Mouse (Mus musculus): ENCODE data around the gene Efna5.

DNA sequence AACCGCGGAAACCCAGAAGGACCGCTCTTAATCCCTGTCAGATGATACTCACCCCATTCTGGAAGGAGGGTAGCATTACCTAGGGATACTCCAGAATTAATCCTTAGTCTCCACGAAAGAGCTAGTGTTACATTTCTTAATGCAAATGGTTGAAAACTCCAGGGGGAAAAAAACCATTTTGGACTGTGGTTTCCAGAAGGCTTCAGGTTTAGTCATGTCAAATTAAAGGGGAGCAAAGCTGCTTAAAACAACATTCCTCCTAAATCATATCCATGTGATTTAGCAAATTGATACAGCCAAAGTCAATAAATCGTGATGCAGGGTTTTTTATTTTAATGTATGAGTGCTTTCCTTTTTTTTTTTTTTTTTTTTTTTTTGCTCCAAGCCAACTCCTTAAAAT, 35.5 kb downstream of the Efna5 start:
- no peak for TF ChIP-seq CTCF (IDR thresholded peaks at IDR 0.05; ENCODE audit: low read depth, low read length)
- TF ChIP-seq GATA2 (IDR thresholded peaks at IDR 0.05; ENCODE audit: borderline replicate concordance, low read depth, low read length) = no peak
- TF ChIP-seq GATA1 (IDR thresholded peaks at IDR 0.05; ENCODE audit: borderline replicate concordance, low read length) = no peak
- no peak for TF ChIP-seq POLR2AphosphoS5 (IDR thresholded peaks at IDR 0.05; ENCODE audit: insufficient replicate concordance, low read depth, low read length)
- TF ChIP-seq TAL1 (conservative IDR thresholded peaks at IDR 0.05; ENCODE audit: low read depth, low read length) = no peak
